Mouse (Mus musculus): ENCODE measurements at regions not wholly inside any gene's neighbourhood (a gene's known extent, or its start where the extent isn't known, plus 50 kb on each side); places are given as distances from the start of the nearest gene placed in this dataset.

- DNase-seq (ENCODE audit: low spot score) = no peak
Measured at GRCm38 (mm10) chr17:73048164-73048563, 59.6 kb upstream of the Lclat1 start.

DNA sequence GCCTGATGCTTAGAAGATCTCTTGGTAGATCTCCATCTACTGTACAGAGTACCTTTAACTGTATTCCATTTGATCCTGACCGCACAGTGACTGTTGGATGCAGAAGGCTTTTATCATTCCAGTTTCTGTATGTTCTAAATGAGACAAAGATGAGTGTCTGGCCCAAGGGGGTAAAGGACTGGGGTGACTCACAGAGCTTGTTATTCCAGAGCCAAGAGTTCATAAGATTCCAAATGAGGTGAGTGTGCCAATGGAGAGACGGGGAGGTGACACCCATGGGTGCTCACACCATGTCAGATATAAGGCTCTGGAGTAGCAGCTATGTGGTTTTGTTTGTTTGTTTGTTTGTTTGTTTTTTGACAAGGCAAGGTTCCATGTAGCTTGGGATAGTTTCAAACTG lies 54.8 kb upstream of the Lclat1 start:
- DNase-seq (ENCODE audit: low spot score) = no peak

DNA sequence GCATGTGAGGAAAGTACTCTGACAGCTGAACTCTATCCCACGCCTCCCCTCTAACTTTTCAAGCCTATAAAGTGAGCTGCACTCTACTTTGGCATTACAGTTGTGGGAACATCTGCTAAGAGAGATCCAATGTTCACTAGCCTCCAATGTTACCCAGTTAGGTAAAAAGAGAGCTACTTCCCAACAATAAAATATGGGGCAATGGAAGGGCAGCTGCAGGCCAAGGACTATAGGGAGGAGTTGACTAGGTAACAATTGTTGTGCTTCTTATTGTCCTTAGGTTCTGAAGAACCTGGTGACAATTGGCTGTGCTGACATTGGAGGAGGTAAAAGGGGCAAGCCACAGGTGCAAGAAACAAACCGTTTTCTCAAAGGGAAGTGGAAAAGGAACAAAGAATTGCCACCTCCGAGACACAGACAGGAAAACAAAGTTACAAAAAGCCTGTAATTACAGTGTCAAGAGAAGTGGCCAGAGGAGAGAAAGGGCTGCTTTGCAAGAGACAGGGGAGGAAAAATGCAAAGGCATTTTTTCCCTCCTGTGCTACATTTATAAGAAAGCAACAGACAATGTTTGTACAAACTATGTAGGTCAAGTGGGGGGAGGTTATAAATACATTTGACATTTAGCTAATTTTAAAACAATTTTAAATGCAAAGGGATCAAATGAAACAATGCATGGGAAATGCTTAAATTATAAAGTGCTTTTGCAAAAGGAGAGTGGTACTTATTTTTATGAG lies 54.1 kb upstream of the Lclat1 start:
- no peak for DNase-seq (ENCODE audit: low spot score)

GRCm38 (mm10) chr17:73054226-73054625 lies 53.6 kb upstream of the Lclat1 start:
- DNase-seq (ENCODE audit: low spot score) = no peak

- no peak for DNase-seq (ENCODE audit: low spot score)
Measured at GRCm38 (mm10) chr17:73055197-73055596, 52.6 kb upstream of the Lclat1 start.

- DNase-seq (ENCODE audit: low spot score) = no peak
Measured at GRCm38 (mm10) chr17:73055611-73056010, 52.2 kb upstream of the Lclat1 start.

DNA sequence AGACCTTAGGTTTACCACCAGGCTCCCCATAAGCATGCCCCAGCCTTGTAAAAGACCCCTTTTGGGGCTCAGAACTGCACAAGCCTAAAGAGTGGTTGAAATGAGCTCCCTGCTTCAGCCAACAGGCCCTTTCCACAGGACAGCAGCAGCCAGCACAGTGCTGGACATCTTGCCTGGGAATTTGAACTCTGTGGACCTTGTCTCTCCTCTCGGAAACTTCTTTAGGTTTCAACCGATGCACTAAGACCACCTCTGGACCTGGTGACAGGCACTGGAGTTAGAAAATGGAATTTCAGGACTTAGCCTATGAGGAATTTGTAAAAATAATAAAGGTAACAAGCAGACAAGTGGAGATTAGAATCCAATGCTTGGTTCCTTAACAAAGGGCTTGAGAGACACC lies 51.2 kb upstream of the Lclat1 start:
- no peak for DNase-seq (ENCODE audit: low spot score)
